Mouse (Mus musculus) liver, embryonic 11.5 days (tissue): ENCODE measurements at regions not wholly inside any gene's neighbourhood (a gene's known extent, or its start where the extent isn't known, plus 50 kb on each side); places are given as distances from the start of the nearest gene placed in this dataset.

Experiments
- ATAC-seq: fragments of 200-750 bp; cut with Nextera tagmentation; replicated peaks from 2 replicates; pipeline ENCODE4 v1.8.0; 2017; ENCODE audit warnings: moderate number of reproducible peaks, mild to moderate bottlenecking, moderate TSS enrichment, moderate library complexity; ENCODE audit not compliant: low FRiP score
- DNase-seq: peaks from one replicate; pipeline ENCODE4 v3.0.0-alpha.2; 2017; ENCODE audit warnings: low spot score
- H3K27ac ChIP-seq: fragments of 300-500 bp; sonication (generic); 2 replicates; pipeline ENCODE4 v1.5.1; 2014; ENCODE audit warnings: mild to moderate bottlenecking, low read depth, low read length, control low read depth
- H3K27me3 ChIP-seq: fragments of 300-500 bp; sonication (generic); replicated peaks from 2 replicates; pipeline ENCODE4 v1.6.1; 2014; ENCODE audit warnings: low read length, mixed read lengths; ENCODE audit not compliant: control insufficient read depth, insufficient read depth
- H3K36me3 ChIP-seq: fragments of 300-500 bp; sonication (generic); 2 replicates; pipeline ENCODE4 v1.6.1; 2014; ENCODE audit warnings: mild to moderate bottlenecking, low read length, moderate library complexity, mixed read lengths; ENCODE audit not compliant: control insufficient read depth, insufficient read depth
- H3K4me1 ChIP-seq: fragments of 300-500 bp; sonication (generic); replicated peaks from 2 replicates; pipeline ENCODE4 v1.6.1; 2014; ENCODE audit warnings: low read length, mixed read lengths; ENCODE audit not compliant: control insufficient read depth, insufficient read depth
- H3K4me2 ChIP-seq: fragments of 300-500 bp; sonication (generic); 2 replicates; pipeline ENCODE4 v1.6.1; 2014; ENCODE audit warnings: mild to moderate bottlenecking, control low read depth, moderate library complexity
- H3K4me3 ChIP-seq: fragments of 300-500 bp; sonication (generic); 2 replicates; pipeline ENCODE4 v1.5.1; 2014; ENCODE audit warnings: low read depth, low read length, control low read depth
- H3K9ac ChIP-seq: fragments of 300-500 bp; sonication (generic); 2 replicates; pipeline ENCODE4 v1.6.1; 2014; ENCODE audit warnings: low read depth, low read length, control low read depth
- H3K9me3 ChIP-seq: fragments of 300-500 bp; sonication (generic); 2 replicates; pipeline ENCODE4 v1.6.1; 2016; ENCODE audit warnings: low read length, inconsistent platforms, mixed read lengths; ENCODE audit not compliant: control insufficient read depth
- WGBS: fragments of 180-500 bp; shearing (Covaris S2); extraction: QIAGEN DNeasy Blood & Tissue Kit; methylation state at CpG from one replicate; pipeline ENCODE4 v1.1.7; 2014; 5-methylcytosine and 5-hydroxymethylcytosine counted together

GRCm38 (mm10) chr2:79510485-79511094 is 54.0 kb upstream of the Cerkl start:
- DNase-seq (no peak), ATAC-seq (no peak)
- no peak overlapping the region for H3K4me3 ChIP-seq
- H3K4me1 ChIP-seq = no peaks in the 10 kb centered on the region
- no peak overlapping the region for H3K27ac ChIP-seq
- no peak overlapping the region for H3K4me2 ChIP-seq
- H3K9me3 ChIP-seq = no peaks in the 10 kb centered on the region
- WGBS = 61% methylated on average over 10 of the region's 10 CpGs
- no peak overlapping the region for H3K9ac ChIP-seq
- H3K36me3 ChIP-seq = no peaks in the 10 kb centered on the region
- H3K27me3 ChIP-seq = no peaks in the 10 kb centered on the region

GRCm38 (mm10) chr2:79511108-79511507 is 54.5 kb upstream of the Cerkl start:
- DNase-seq (no peak), ATAC-seq (no peak)
- no peak overlapping the region for H3K9ac ChIP-seq
- H3K4me3 ChIP-seq = no peak overlapping the region
- no peaks in the 10 kb centered on the region for H3K27me3 ChIP-seq
- no peak overlapping the region for H3K27ac ChIP-seq
- no peaks in the 10 kb centered on the region for H3K9me3 ChIP-seq
- WGBS = 55% methylated on average over 6 of the region's 6 CpGs
- no peak overlapping the region for H3K4me2 ChIP-seq
- no peaks in the 10 kb centered on the region for H3K4me1 ChIP-seq
- no peaks in the 10 kb centered on the region for H3K36me3 ChIP-seq

- Histone ChIP-seq H3K36me3 (no peaks in the 10 kb centered on the region), H3K27ac (no peak overlapping the region), H3K4me2 (peak overlapping the region; percentile 51), H3K9ac (no peak overlapping the region), H3K27me3 (no peaks in the 10 kb centered on the region), H3K9me3 (no peaks in the 10 kb centered on the region), H3K4me1 (no peaks in the 10 kb centered on the region), H3K4me3 (peak overlapping the region; percentile 15; the same call in 1 of the 2 replicates)
- DNase-seq = no peak
- WGBS = 29% methylated on average over 11 of the region's 11 CpGs
- ATAC-seq = no peak
These were observed 55.2 kb upstream of the Cerkl start for GRCm38 (mm10) chr2:79511676-79512323.

- no peak overlapping the region for H3K4me3 ChIP-seq
- H3K9ac ChIP-seq = no peak overlapping the region
- ATAC-seq (no peak), DNase-seq (no peak)
- WGBS = 71% methylated on average over 2 of the region's 2 CpGs
- no peaks in the 10 kb centered on the region for H3K9me3 ChIP-seq
- H3K4me1 ChIP-seq = no peaks in the 10 kb centered on the region
- H3K4me2 ChIP-seq = peak overlapping the region; percentile 51; the same call in 1 of the 2 replicates
- H3K36me3 ChIP-seq = no peaks in the 10 kb centered on the region
- no peaks in the 10 kb centered on the region for H3K27me3 ChIP-seq
- no peak overlapping the region for H3K27ac ChIP-seq
These were observed 55.8 kb upstream of the Cerkl start for GRCm38 (mm10) chr2:79512374-79512773.

- Histone ChIP-seq H3K4me3 (no peak overlapping the region), H3K36me3 (no peaks in the 10 kb centered on the region), H3K9me3 (no peaks in the 10 kb centered on the region), H3K9ac (no peak overlapping the region), H3K4me1 (no peaks in the 10 kb centered on the region), H3K4me2 (no peak overlapping the region), H3K27ac (no peak overlapping the region), H3K27me3 (no peaks in the 10 kb centered on the region)
- WGBS = 31% methylated on average over 3 of the region's 3 CpGs
- DNase-seq (no peak), ATAC-seq (peak; percentile 71)
These were observed 57.1 kb upstream of the Cerkl start for GRCm38 (mm10) chr2:79513726-79514125.

GRCm38 (mm10) chr2:79518046-79518750 is 61.6 kb upstream of the Cerkl start:
- Histone ChIP-seq H3K4me1 (no peaks in the 10 kb centered on the region), H3K9me3 (no peaks in the 10 kb centered on the region), H3K36me3 (no peaks in the 10 kb centered on the region), H3K4me2 (no peak overlapping the region), H3K27ac (no peak overlapping the region), H3K9ac (no peak overlapping the region), H3K27me3 (no peaks in the 10 kb centered on the region), H3K4me3 (no peak overlapping the region)
- 79% methylated on average over 8 of the region's 8 CpGs for WGBS
- ATAC-seq (no peak), DNase-seq (no peak)

- Histone ChIP-seq H3K9me3 (no peaks in the 10 kb centered on the region), H3K4me2 (no peak overlapping the region), H3K27ac (no peak overlapping the region), H3K4me3 (no peak overlapping the region), H3K27me3 (no peaks in the 10 kb centered on the region), H3K36me3 (no peaks in the 10 kb centered on the region), H3K9ac (no peak overlapping the region), H3K4me1 (no peaks in the 10 kb centered on the region)
- no peak for ATAC-seq
- DNase-seq = no peak
- 79% methylated on average over 6 of the region's 6 CpGs for WGBS
These were observed 63.3 kb upstream of the Cerkl start for GRCm38 (mm10) chr2:79519799-79520449.

- WGBS = 81% methylated on average over 4 of the region's 4 CpGs
- no peak for ATAC-seq
- H3K4me1 ChIP-seq = no peaks in the 10 kb centered on the region
These were observed 66.9 kb upstream of the Cerkl start for GRCm38 (mm10) chr2:79523441-79523840.

More at GRCm38 (mm10) chr2:79523441-79523840, 66.9 kb upstream of the Cerkl start:
- Histone ChIP-seq H3K27me3 (no peaks in the 10 kb centered on the region), H3K9me3 (no peaks in the 10 kb centered on the region), H3K27ac (no peak overlapping the region), H3K9ac (no peak overlapping the region), H3K36me3 (no peaks in the 10 kb centered on the region), H3K4me3 (no peak overlapping the region), H3K4me2 (no peak overlapping the region)
- DNase-seq = no peak
